Mouse (Mus musculus) liver, postnatal 0 days (tissue): ENCODE results near the gene Gm5269. TPM values are rescaled to one million over a fixed set of nuclear protein-coding genes. Genes with fewer than 3 reads are reported as not detected.

Experiments
- ATAC-seq: fragments of 200-750 bp; cut with Nextera tagmentation; 2 replicates; pipeline ENCODE4 v1.8.0; 2017; ENCODE audit warnings: mild to moderate bottlenecking, moderate library complexity
- DNase-seq: peaks from one replicate; pipeline ENCODE4 v3.0.0-alpha.2; 2016
- H3K27ac ChIP-seq: fragments of 300-500 bp; sonication (generic); 2 replicates; pipeline ENCODE4 v1.5.1; 2014; ENCODE audit warnings: antibody characterized with exemption, moderate library complexity, mild to moderate bottlenecking, low read depth
- H3K27me3 ChIP-seq: fragments of 300-500 bp; sonication (generic); 2 replicates; pipeline ENCODE4 v1.6.1; 2014; ENCODE audit warnings: low read length, control low read depth, mixed read lengths; ENCODE audit not compliant: insufficient read depth
- H3K36me3 ChIP-seq: fragments of 300-500 bp; sonication (generic); replicated peaks from 2 replicates; pipeline ENCODE4 v1.6.1; 2014; ENCODE audit warnings: mild to moderate bottlenecking, control low read depth, low read length, moderate library complexity, mixed read lengths; ENCODE audit not compliant: insufficient read depth
- H3K4me1 ChIP-seq: fragments of 300-500 bp; sonication (generic); 2 replicates; pipeline ENCODE4 v1.6.1; 2014; ENCODE audit warnings: antibody characterized with exemption, mild to moderate bottlenecking, control low read depth; ENCODE audit not compliant: insufficient read depth
- H3K4me2 ChIP-seq: fragments of 300-500 bp; sonication (generic); 2 replicates; pipeline ENCODE4 v1.6.1; 2014; ENCODE audit warnings: low read depth, mild to moderate bottlenecking, low read length, moderate library complexity, mixed read lengths
- H3K4me3 ChIP-seq: fragments of 300-500 bp; sonication (generic); 2 replicates; pipeline ENCODE4 v1.5.1; 2014; ENCODE audit warnings: low read depth, low read length
- H3K9ac ChIP-seq: fragments of 300-500 bp; sonication (generic); replicated peaks from 2 replicates; pipeline ENCODE4 v1.6.1; 2014; ENCODE audit warnings: mild to moderate bottlenecking, moderate library complexity
- H3K9me3 ChIP-seq: fragments of 300-500 bp; sonication (generic); 2 replicates; pipeline ENCODE4 v1.6.1; 2016; ENCODE audit warnings: mild to moderate bottlenecking, control low read depth, low read length, mixed read lengths
- CTCF ChIP-seq: sonication (generic); IDR thresholded peaks from 2 replicates; pipeline ENCODE4 v1.5.1; 2016; ENCODE audit warnings: antibody characterized with exemption, low read depth
- EP300 ChIP-seq: IDR thresholded peaks from 2 replicates; pipeline ENCODE4 v1.6.1; 2016; ENCODE audit warnings: antibody characterized with exemption, low read depth, mild to moderate bottlenecking
- WGBS: fragments of 180-500 bp; shearing (Covaris S2); extraction: QIAGEN DNeasy Blood & Tissue Kit; methylation state at CpG from one replicate; pipeline ENCODE4 v1.1.7; 2014; ENCODE audit not compliant: insufficient replicate concordance; 5-methylcytosine and 5-hydroxymethylcytosine counted together
- polyA plus RNA-seq: library from polyadenylated mRNA; unstranded; fragments of >200 nt; fragmentation: Nextera tagmentation; extraction: Ambion mirVana; gene quantifications from 2 replicates; pipeline ENCODE4 v1.2.1, GENCODE M21; 2015

The Gm5269 gene
- polyA plus RNA-seq, 1 experiment from 2014 or later: not detected

DNA sequence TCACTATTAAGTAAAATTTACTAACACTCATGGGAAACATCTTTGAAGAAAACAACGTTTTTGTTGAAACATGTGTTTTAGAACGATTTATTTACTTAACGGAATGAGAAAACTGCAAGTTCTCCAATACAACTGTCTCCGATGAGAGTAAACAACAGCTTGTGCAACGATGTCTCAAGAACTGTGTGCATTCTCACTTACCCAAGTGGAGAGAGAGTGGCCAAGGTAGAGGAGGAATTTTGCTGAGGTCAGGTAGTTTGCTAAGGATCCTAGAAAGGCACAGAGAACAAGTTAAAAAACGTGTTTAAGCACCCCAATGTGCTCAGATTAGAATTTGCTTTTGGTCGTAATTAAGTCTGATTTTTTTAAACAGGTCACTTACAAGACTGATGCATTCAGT, 34.4 kb upstream of the Gm5269 start:
- Histone ChIP-seq H3K9me3 (no peaks in the 10 kb centered on the region), H3K27ac (peak overlapping the region; percentile 83), H3K4me2 (peak overlapping the region; percentile 83), H3K27me3 (no peaks in the 10 kb centered on the region), H3K9ac (peak overlapping the region; percentile 79), H3K4me3 (peak overlapping the region; percentile 79), H3K4me1 (peaks cover 13% of the 10 kb centered on the region), H3K36me3 (peaks cover 9% of the 10 kb centered on the region)
- TF ChIP-seq CTCF (no peak), EP300 (no peak)
- ATAC-seq: no peak
- DNase-seq: no peak
- WGBS: 44% methylated on average over 7 of the region's 7 CpGs

DNA sequence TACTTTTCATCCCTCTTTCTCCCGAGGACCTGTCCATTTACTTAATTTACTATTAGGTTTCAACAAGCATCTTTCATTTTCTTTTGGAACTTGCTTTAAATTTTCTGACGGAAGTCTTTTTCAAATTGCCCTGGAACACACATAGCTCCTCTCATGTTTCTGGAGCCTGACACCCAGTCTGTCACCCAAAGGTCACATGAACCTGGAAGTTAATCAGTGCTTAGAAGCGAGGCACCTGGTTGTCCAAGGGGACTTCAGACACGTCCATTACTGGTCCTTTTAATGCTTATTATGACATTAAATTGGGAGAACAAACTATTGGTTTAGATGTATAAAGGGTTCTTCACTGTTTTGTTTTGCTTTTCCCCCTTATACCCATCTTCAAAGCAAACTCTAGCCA, 33.2 kb upstream of the Gm5269 start:
- H3K27me3 ChIP-seq: no peaks in the 10 kb centered on the region
- H3K36me3 ChIP-seq: peaks cover 20% of the 10 kb centered on the region
- ATAC-seq (no peak), DNase-seq (no peak)
- H3K4me2 ChIP-seq: peak overlapping the region; percentile 83
- H3K27ac ChIP-seq: peak overlapping the region; percentile 41; the same call in 1 of the 2 replicates
- H3K9me3 ChIP-seq: no peaks in the 10 kb centered on the region
- peaks cover 13% of the 10 kb centered on the region for H3K4me1 ChIP-seq
- WGBS: 62% methylated on average over 4 of the region's 4 CpGs
- TF ChIP-seq EP300: no peak
- TF ChIP-seq CTCF: no peak
- 0 out of 2 replicates have a peak overlapping the region, but pooled peaks have one; percentile 18 for H3K9ac ChIP-seq
- peak overlapping the region; percentile 79 for H3K4me3 ChIP-seq

DNA sequence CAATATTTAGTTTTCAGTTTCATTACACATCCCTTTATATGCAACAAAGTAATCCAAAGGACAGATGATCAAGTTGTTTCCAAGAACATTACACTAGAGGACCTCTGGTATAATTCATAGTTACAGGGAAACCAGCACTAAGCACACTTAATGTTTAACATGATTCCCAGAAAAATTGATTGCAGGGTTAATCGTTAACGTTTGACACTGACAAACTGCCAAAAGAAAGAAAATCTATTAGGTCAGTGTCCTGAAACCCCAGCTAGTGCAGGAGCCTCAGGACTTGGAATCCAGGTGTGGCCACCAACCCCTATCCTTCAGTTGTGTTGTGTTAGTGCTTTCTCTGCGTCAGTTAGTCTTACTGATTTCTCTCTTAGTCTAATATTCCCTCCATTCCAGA, 30.6 kb upstream of the Gm5269 start:
- Histone ChIP-seq H3K4me3 (no peak overlapping the region), H3K27ac (peak overlapping the region; percentile 61), H3K27me3 (no peaks in the 10 kb centered on the region), H3K9ac (no peak overlapping the region), H3K4me2 (peak overlapping the region; percentile 38; the same call in 1 of the 2 replicates), H3K36me3 (peaks cover 43% of the 10 kb centered on the region), H3K4me1 (no peaks in the 10 kb centered on the region), H3K9me3 (no peaks in the 10 kb centered on the region)
- 72% methylated on average over 3 of the region's 3 CpGs for WGBS
- ATAC-seq (peak; percentile 51), DNase-seq (no peak)
- TF ChIP-seq CTCF: no peak
- TF ChIP-seq EP300: peak; percentile 77

DNA sequence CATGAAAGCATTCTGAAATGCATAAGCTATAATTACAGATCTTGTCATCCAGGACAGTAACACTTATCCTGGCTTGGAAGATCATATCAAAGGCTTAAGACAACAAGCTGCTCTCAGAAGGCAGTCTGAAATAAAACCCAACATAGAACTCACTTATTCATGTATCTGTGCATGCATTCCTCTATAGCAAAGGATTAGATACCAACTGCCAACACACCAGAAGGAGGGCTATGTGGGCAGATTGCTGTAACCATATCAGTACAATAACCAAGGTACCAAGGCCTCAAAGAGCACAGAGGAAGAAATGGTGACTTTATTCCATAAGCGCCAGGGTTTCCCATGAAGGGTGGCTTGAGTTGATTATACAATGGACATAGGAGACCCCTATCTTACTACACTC, 29.7 kb upstream of the Gm5269 start:
- no peak for DNase-seq
- Histone ChIP-seq H3K4me2 (no peak overlapping the region), H3K27me3 (no peaks in the 10 kb centered on the region), H3K9me3 (no peaks in the 10 kb centered on the region), H3K4me3 (no peak overlapping the region), H3K4me1 (no peaks in the 10 kb centered on the region), H3K36me3 (peaks cover 50% of the 10 kb centered on the region), H3K27ac (no peak overlapping the region), H3K9ac (no peak overlapping the region)
- WGBS: 94% methylated on average over 1 of the region's 1 CpGs
- TF ChIP-seq CTCF (no peak), EP300 (no peak)
- no peak for ATAC-seq

DNA sequence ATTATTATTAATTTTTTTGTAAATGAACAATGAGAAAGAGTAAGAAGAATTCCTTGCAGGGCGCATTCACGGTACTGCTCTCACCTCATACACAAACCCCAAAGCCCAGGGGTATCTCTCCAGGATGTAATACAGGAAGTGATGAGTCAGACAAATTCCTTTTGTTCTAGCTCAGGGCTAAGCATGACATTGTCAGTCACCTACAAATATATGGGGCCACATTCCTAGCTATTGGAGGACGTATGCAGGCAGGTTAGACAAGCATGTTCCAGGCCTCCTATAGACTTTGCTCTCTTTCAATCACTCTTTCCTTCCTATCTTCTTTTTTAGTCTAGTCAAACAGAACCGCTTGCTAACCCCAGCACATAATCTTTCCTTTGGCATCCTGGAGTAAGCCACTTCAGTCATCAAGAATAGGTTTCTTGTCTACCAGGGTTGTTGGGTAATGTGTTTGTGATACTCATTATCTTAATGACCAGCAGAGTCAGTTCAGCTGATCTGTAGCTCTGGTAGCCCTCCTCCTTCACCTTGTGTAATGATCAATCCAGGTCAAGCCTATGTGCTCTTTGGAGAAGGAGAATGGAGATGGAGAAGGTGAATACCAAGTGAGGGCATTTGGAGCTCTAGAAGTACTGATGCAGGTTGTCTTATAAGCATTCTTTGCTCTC, 27.2 kb upstream of the Gm5269 start:
- DNase-seq (no peak), ATAC-seq (no peak)
- Histone ChIP-seq H3K36me3 (peaks cover 63% of the 10 kb centered on the region), H3K9me3 (no peaks in the 10 kb centered on the region), H3K4me1 (no peaks in the 10 kb centered on the region), H3K4me3 (no peak overlapping the region), H3K27me3 (no peaks in the 10 kb centered on the region), H3K27ac (no peak overlapping the region), H3K4me2 (no peak overlapping the region), H3K9ac (no peak overlapping the region)
- no peak for TF ChIP-seq CTCF
- 70% methylated on average over 4 of the region's 4 CpGs for WGBS

DNA sequence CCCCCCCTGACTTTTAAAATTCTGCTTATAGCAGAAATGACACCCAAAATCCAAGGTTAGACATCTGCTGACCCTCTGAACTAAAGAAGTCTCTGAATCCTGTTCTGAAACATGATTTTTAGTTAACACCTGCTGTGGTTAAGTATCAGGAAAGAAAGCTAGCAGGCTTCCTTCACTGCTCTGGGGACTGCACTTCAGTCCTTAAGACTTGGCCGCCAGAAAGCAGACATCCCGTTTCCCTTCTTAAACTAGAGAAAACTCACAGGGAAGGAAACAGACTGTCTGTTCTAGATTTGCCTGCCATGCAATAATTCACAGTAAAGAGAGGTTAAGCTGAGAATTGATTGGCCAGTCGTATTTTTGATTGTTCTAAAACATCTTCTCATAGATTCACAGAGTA, 26.1 kb upstream of the Gm5269 start:
- WGBS: 42% methylated on average over 3 of the region's 3 CpGs
- Histone ChIP-seq H3K4me2 (no peak overlapping the region), H3K27me3 (no peaks in the 10 kb centered on the region), H3K36me3 (peaks cover 72% of the 10 kb centered on the region), H3K4me3 (no peak overlapping the region), H3K27ac (no peak overlapping the region), H3K9me3 (no peaks in the 10 kb centered on the region), H3K4me1 (no peaks in the 10 kb centered on the region), H3K9ac (no peak overlapping the region)
- TF ChIP-seq EP300: no peak
- TF ChIP-seq CTCF: no peak
- DNase-seq (no peak), ATAC-seq (no peak)

DNA sequence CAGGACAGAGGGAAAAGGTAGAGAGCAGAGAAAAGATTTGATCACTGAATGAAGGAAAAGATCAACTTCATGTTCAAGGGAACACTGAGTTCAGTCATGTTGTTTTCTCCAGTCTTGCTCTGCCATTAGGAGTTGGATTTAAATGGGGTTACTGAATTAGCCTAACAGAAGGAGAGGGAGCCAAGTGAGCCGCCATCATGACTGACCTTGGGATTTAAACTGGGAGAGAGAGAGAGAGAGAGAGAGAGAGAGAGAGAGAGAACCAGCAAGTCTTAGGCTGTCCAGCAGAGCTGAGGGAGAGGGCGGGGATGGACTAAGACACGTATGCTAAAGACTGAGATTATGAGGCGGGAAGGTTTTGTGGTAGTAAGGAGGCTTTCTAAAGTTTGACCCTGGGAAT, 24.2 kb upstream of the Gm5269 start:
- H3K4me3 ChIP-seq: no peak overlapping the region
- H3K4me1 ChIP-seq: no peaks in the 10 kb centered on the region
- WGBS: 91% methylated on average over 4 of the region's 4 CpGs
- H3K27me3 ChIP-seq: no peaks in the 10 kb centered on the region
- H3K27ac ChIP-seq: no peak overlapping the region
- DNase-seq (no peak), ATAC-seq (no peak)
- no peak overlapping the region for H3K4me2 ChIP-seq
- TF ChIP-seq CTCF (no peak), EP300 (no peak)
- H3K36me3 ChIP-seq: peaks cover 77% of the 10 kb centered on the region
- no peak overlapping the region for H3K9ac ChIP-seq
- no peaks in the 10 kb centered on the region for H3K9me3 ChIP-seq
